Mouse (Mus musculus): ENCODE results near the gene Rps8.

Rps8 gene

GRCm38 (mm10) chr4:117124518-117125347 lies 31.3 kb downstream of the Rps8 start:
- peak; percentile 58 to 78 for DNase-seq

DNA sequence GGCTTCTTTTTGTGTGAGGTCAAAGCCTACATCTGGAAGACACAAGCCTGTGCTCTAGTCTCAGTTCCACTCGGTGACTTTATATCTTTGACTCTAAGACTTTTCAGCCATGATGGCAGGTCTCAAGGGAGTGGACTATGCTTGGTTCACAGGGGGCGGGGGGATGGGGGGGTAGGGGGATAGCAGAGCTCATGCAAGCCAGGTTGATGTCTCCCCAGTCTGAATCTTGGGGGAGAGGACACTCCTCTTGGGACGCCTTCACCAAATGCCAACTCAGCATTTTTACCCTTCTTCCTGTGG lies 31.9 kb downstream of the Rps8 start:
- no peak for DNase-seq

DNA sequence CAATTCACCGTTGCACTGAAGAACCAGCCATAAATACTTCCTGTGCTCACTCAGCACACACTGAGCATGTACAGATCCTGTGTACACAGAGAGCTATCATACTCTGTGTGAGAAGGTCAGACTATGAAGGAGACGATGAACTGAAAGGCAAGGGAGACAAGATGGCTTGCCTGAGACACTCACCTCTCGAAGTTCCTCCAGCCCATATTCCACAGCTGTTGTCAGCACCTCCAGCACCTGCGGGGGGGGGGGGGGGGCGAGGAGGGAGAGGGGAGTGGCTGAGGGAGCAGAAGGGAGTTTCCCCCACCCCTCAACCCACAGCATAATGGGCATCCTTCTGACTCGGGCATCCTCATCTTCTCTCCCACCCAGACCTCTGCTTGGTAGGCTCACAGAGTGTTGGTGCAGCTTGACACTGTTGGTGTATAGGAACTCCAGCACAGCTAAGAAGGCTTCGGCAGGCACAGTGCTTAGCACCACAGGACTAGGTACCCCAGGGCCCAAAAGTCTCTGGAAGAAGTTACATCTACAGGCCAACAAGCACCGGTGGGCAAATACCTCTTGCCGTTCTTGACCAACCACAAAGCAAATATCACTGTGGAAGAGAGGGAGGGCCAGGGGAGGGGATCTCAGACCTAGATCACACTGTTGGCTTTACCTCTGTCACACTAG lies 32.4 kb downstream of the Rps8 start:
- no peak for DNase-seq

- no peak for DNase-seq
Observed at GRCm38 (mm10) chr4:117122209-117122608, 33.8 kb downstream of the Rps8 start.

- peak; percentile 86 to 90 for DNase-seq
Observed at GRCm38 (mm10) chr4:117120445-117121414, 35.3 kb downstream of the Rps8 start.

- no peak for DNase-seq
Observed at GRCm38 (mm10) chr4:117120052-117120444, 36.0 kb downstream of the Rps8 start.

- no peak for DNase-seq
Observed at GRCm38 (mm10) chr4:117119636-117120035, 36.4 kb downstream of the Rps8 start.

- no peak for DNase-seq
Observed at GRCm38 (mm10) chr4:117117931-117118330, 38.1 kb downstream of the Rps8 start.

GRCm38 (mm10) chr4:117115592-117115991 lies 40.5 kb downstream of the Rps8 start:
- DNase-seq = peak; percentile 32 to 51

DNA sequence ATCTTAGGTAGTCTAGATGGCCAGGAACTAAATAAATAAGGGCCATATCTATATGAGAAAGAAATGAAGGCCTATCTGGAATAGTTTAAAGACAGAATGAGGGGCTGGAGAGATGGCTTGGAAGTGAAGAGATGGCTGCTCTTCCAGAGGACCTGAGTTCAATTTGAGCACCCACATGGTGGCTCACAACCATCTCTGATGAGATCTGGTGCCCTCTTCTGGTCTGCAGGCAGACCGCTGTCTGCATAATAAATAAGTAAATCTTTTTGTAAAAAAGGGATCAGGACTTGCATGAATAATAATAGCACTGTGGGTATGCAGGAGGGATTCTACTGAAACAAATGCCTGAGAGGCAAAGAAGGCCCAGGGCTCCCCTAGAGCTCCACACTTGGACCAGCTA lies 42.8 kb downstream of the Rps8 start:
- DNase-seq = no peak

GRCm38 (mm10) chr4:117110985-117111384 lies 45.1 kb downstream of the Rps8 start:
- no peak for DNase-seq

DNA sequence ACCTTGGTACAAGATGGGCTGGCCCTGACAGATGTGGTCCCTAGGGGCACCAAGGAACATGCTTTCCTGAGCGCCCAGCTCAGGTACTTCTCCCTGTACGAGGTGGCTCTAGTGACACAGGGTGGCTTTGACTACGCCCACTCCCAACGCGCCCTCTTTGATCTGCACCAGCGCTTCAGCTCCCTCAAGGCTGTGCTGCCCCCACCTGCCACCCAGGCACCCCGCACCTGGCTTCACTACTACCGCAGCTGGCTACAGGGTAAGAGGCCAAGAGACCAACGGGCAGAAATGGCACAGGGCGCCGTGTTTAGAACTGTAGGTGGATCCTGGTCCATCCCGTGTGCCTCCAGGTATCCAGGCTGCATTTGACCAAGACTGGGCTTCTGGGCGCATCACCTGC lies 45.8 kb downstream of the Rps8 start:
- no peak for DNase-seq

GRCm38 (mm10) chr4:117109330-117109729 lies 46.7 kb downstream of the Rps8 start:
- DNase-seq = no peak

DNA sequence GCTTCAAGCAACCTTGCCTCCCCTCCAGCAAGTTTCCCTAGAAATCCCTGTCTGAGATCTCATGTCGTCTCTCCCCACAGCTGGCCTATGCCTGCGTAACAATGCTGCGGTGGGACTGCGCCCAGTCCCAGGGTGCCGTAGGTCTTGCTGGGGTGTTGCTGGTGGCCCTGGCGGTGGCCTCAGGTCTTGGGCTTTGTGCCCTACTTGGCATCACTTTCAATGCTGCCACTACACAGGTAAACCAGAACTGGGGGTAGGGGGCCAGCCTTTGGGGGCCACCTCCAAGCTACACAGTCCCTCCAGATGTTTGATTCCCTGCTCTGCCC lies 47.6 kb downstream of the Rps8 start:
- DNase-seq = no peak

- DNase-seq = no peak
Observed at GRCm38 (mm10) chr4:117107813-117108523, 48.1 kb downstream of the Rps8 start.

DNA sequence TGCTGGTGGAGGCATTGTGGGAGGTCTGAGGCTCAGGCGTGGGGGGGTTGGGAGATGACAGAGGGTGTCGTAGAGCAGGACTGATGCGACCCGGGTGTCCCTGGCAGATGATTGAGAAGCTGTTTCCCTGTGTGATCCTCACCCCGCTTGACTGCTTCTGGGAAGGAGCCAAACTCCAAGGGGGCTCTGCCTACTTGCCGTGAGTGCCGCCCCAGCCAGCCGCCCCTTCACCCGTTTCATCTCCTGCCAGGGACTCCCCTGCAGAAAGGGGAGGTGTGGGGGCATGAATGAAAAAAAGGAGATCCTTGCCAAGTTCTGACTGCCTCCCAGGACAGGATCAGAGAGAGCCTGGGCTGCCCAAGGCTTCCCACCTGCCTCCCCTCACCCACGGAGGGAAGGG lies 50.9 kb downstream of the Rps8 start:
- DNase-seq = no peak

- DNase-seq = no peak
Observed at GRCm38 (mm10) chr4:117104672-117105071, 51.4 kb downstream of the Rps8 start.

Data from thymus, adult 18-20 months (tissue).